Mouse (Mus musculus) lung, postnatal 25 days (tissue): ENCODE measurements at regions not wholly inside any gene's neighbourhood (a gene's known extent, or its start where the extent isn't known, plus 50 kb on each side); places are given as distances from the start of the nearest gene placed in this dataset.

ENCODE experiments used
- DNase-seq: peaks from one replicate; pipeline ENCODE4 v3.0.0; 2022; ENCODE audit warnings: low spot score

DNA sequence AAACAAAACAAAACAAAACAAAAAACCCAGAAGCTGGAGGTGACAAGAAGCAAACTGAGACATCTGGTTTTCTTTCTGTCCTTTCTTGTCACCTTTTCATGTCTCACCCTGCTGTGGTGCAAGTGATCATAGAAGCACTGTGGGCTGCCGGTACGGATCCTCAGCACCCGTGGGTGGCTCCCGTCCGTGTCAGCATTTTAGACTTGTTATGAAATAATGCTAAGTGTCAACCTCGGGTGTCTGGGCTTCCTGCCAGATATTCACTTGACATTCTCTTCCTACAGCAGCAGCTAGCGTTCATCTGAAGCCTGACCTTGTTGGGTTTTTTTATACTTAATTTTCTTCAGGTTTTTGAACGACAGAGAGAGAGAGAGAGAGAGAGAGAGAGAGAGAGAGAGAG, 404.7 kb downstream of the Pla2g4a start:
- peak; percentile 4 for DNase-seq

DNA sequence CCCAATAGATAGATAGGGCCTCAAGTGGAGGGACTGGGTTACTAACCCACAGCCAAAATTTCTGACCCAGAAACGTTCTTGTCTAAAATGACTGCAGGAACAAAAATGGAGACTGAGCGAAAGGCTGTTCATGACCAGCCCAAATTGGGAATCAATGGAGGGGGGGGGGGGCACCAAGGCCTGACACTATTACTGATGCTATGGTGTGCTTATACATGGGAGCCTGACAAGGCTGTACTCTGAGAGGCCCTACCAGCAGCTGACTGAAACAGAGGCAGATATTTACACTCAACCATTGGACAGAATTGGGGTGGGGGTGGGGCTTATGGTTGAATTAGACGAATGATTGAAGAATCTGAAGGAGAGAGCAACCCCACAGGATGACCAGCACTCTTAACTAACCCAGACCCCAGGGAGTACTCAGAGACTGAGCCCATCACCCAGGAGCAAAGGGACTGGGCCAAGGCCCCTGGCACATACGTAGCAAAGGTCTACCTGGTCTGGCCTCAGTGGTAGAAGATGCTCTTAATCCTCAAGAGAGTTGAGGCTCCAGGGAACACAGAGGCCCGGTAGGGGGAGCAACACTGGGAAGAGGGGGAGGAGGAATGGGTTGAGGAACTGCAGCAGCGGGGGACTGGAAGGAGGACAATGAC, 405.6 kb downstream of the Pla2g4a start:
- DNase-seq, result no peak

GRCm38 (mm10) chr1:149546076-149546475, 415.0 kb downstream of the Pla2g4a start:
- no peak for DNase-seq

GRCm38 (mm10) chr1:149541386-149541785, 419.7 kb downstream of the Pla2g4a start:
- DNase-seq, result no peak

GRCm38 (mm10) chr1:149533651-149534050, 427.4 kb downstream of the Pla2g4a start:
- DNase-seq, result no peak
